Mouse (Mus musculus): ENCODE data around the gene Umad1. TPM values are rescaled to one million over a fixed set of nuclear protein-coding genes. Genes with fewer than 3 reads are reported as not detected.

The Umad1 gene
- polyA plus RNA-seq, 1 experiment from 2014 or later: 17.9 TPM

DNA sequence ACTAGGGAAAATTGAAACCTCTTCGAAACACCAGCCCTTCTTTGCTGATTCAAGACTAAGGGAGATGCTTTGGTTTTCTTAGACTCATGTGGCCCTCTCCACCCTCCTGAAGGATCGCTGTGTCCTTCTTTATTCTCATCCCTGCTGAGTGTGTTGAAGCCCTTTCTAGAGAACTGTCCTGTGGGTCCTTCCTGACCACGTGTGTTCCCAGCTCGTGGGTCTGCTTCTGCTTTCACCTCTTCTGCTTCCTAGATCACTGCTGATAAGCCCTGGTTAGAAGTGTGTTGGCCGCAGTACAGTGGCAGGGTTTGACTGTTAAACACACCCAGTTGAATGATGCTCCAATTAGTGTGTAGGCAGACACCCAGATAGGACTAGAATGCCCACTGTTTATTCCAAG, 168.6 kb downstream of the Umad1 start:
- Histone ChIP-seq H3K4me1 (replicated peaks; ENCODE audit: control insufficient read depth, insufficient read depth) (no peaks in the 10 kb centered on the region), H3K27me3 (ENCODE audit: control insufficient read depth, insufficient read depth, low read length) (no peaks in the 10 kb centered on the region), H3K9me3 (ENCODE audit: control insufficient read depth, low read length) (no peaks in the 10 kb centered on the region), H3K4me2 (replicated peaks; ENCODE audit: low read depth) (no peak overlapping the region), H3K36me3 (ENCODE audit: control insufficient read depth, insufficient read depth, low read length) (no peaks in the 10 kb centered on the region), H3K27ac (replicated peaks) (no peak overlapping the region), H3K9ac (ENCODE audit: low read length) (no peak overlapping the region), H3K4me3 (ENCODE audit: low read depth, low read length) (no peak overlapping the region)
- ATAC-seq (ENCODE audit: low FRiP score, low TSS enrichment) (no peak), DNase-seq (ENCODE audit: low spot score) (no peak)
- TF ChIP-seq CTCF (IDR thresholded peaks at IDR 0.05; ENCODE audit: low read depth) (no peak), EP300 (optimal IDR thresholded peaks at IDR 0.05) (no peak)
- WGBS: 66% methylated on average over 5 of the region's 5 CpGs

DNA sequence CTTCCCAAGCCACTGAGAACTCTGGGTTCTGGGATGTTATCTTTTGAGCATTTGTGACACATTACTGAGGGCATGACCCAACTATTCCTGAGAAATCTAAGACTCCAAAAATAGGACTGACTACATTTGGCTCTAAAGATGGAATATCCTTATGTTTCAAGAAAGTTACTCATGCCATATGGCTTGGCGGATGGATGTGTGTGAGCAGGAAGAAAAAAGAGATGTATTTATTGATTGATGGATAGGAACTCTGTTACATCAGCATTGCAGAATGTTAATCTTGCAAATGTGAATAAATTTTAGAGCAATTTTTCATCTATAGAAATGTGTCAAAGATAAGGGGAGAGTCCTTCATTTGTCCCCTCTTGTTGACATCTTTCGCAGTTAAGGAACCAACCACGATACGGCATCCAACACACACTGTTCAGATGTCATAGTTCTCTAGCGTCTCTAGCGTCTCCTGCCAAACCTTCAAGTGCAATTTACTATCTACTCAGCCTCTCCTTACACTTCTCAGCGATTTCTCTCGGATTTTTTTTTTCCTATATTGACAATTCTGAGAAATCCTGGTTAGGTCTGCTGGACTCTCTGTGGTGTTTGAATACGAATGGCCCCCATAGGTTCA, 171.6 kb downstream of the Umad1 start:
- H3K27ac ChIP-seq (replicated peaks): no peak overlapping the region
- DNase-seq (ENCODE audit: low spot score) (no peak), ATAC-seq (ENCODE audit: low FRiP score, low TSS enrichment) (no peak)
- H3K9me3 ChIP-seq (ENCODE audit: control insufficient read depth, low read length): no peaks in the 10 kb centered on the region
- H3K36me3 ChIP-seq (ENCODE audit: control insufficient read depth, insufficient read depth, low read length): no peaks in the 10 kb centered on the region
- H3K4me1 ChIP-seq (replicated peaks; ENCODE audit: control insufficient read depth, insufficient read depth): no peaks in the 10 kb centered on the region
- H3K27me3 ChIP-seq (ENCODE audit: control insufficient read depth, insufficient read depth, low read length): no peaks in the 10 kb centered on the region
- 87% methylated on average over 9 of the region's 9 CpGs for WGBS
- TF ChIP-seq CTCF (IDR thresholded peaks at IDR 0.05; ENCODE audit: low read depth) (no peak), EP300 (optimal IDR thresholded peaks at IDR 0.05) (no peak)
- H3K9ac ChIP-seq (ENCODE audit: low read length): no peak overlapping the region
- no peak overlapping the region for H3K4me3 ChIP-seq (ENCODE audit: low read depth, low read length)
- no peak overlapping the region for H3K4me2 ChIP-seq (replicated peaks; ENCODE audit: low read depth)

- TF ChIP-seq CTCF (IDR thresholded peaks at IDR 0.05; ENCODE audit: low read depth) (no peak), EP300 (optimal IDR thresholded peaks at IDR 0.05) (no peak)
- Histone ChIP-seq H3K27ac (replicated peaks) (no peak overlapping the region), H3K36me3 (ENCODE audit: control insufficient read depth, insufficient read depth, low read length) (no peaks in the 10 kb centered on the region), H3K4me2 (replicated peaks; ENCODE audit: low read depth) (no peak overlapping the region), H3K27me3 (ENCODE audit: control insufficient read depth, insufficient read depth, low read length) (no peaks in the 10 kb centered on the region), H3K9me3 (ENCODE audit: control insufficient read depth, low read length) (no peaks in the 10 kb centered on the region), H3K4me3 (ENCODE audit: low read depth, low read length) (no peak overlapping the region), H3K4me1 (replicated peaks; ENCODE audit: control insufficient read depth, insufficient read depth) (no peaks in the 10 kb centered on the region), H3K9ac (ENCODE audit: low read length) (no peak overlapping the region)
- DNase-seq (ENCODE audit: low spot score) (no peak), ATAC-seq (ENCODE audit: low FRiP score, low TSS enrichment) (no peak)
- WGBS: 79% methylated on average over 9 of the region's 9 CpGs
Measured at GRCm38 (mm10) chr6:8433179-8433578, 174.1 kb downstream of the Umad1 start.

GRCm38 (mm10) chr6:8437937-8438336, 178.8 kb downstream of the Umad1 start:
- Histone ChIP-seq H3K4me3 (ENCODE audit: low read depth, low read length) (no peak overlapping the region), H3K27ac (replicated peaks) (no peak overlapping the region), H3K36me3 (ENCODE audit: control insufficient read depth, insufficient read depth, low read length) (no peaks in the 10 kb centered on the region), H3K9me3 (ENCODE audit: control insufficient read depth, low read length) (no peaks in the 10 kb centered on the region), H3K4me1 (replicated peaks; ENCODE audit: control insufficient read depth, insufficient read depth) (no peaks in the 10 kb centered on the region), H3K27me3 (ENCODE audit: control insufficient read depth, insufficient read depth, low read length) (no peaks in the 10 kb centered on the region), H3K9ac (ENCODE audit: low read length) (no peak overlapping the region), H3K4me2 (replicated peaks; ENCODE audit: low read depth) (no peak overlapping the region)
- no peak for TF ChIP-seq CTCF (IDR thresholded peaks at IDR 0.05; ENCODE audit: low read depth)
- TF ChIP-seq EP300 (optimal IDR thresholded peaks at IDR 0.05): no peak
- DNase-seq (ENCODE audit: low spot score) (no peak), ATAC-seq (ENCODE audit: low FRiP score, low TSS enrichment) (no peak)
- 88% methylated on average over 3 of the region's 3 CpGs for WGBS

- Histone ChIP-seq H3K27ac (replicated peaks) (no peak overlapping the region), H3K4me1 (replicated peaks; ENCODE audit: control insufficient read depth, insufficient read depth) (no peaks in the 10 kb centered on the region), H3K9me3 (ENCODE audit: control insufficient read depth, low read length) (no peaks in the 10 kb centered on the region), H3K36me3 (ENCODE audit: control insufficient read depth, insufficient read depth, low read length) (no peaks in the 10 kb centered on the region), H3K9ac (ENCODE audit: low read length) (no peak overlapping the region), H3K4me2 (replicated peaks; ENCODE audit: low read depth) (no peak overlapping the region), H3K27me3 (ENCODE audit: control insufficient read depth, insufficient read depth, low read length) (no peaks in the 10 kb centered on the region), H3K4me3 (ENCODE audit: low read depth, low read length) (no peak overlapping the region)
- ATAC-seq (ENCODE audit: low FRiP score, low TSS enrichment) (no peak), DNase-seq (ENCODE audit: low spot score) (no peak)
- TF ChIP-seq EP300 (optimal IDR thresholded peaks at IDR 0.05) (no peak), CTCF (IDR thresholded peaks at IDR 0.05; ENCODE audit: low read depth) (no peak)
- WGBS: 91% methylated on average over 3 of the region's 3 CpGs
Measured at GRCm38 (mm10) chr6:8441814-8442213, 182.7 kb downstream of the Umad1 start.

- DNase-seq (ENCODE audit: low spot score): peak; percentile 22
- WGBS: 39% methylated on average over 5 of the region's 5 CpGs
- Histone ChIP-seq H3K27me3 (ENCODE audit: control insufficient read depth, insufficient read depth, low read length) (no peaks in the 10 kb centered on the region), H3K9ac (ENCODE audit: low read length) (no peak overlapping the region), H3K27ac (replicated peaks) (0 out of 2 replicates have a peak overlapping the region, but pooled peaks have one; percentile 58), H3K9me3 (ENCODE audit: control insufficient read depth, low read length) (no peaks in the 10 kb centered on the region), H3K4me2 (replicated peaks; ENCODE audit: low read depth) (no peak overlapping the region), H3K4me3 (ENCODE audit: low read depth, low read length) (no peak overlapping the region), H3K36me3 (ENCODE audit: control insufficient read depth, insufficient read depth, low read length) (no peaks in the 10 kb centered on the region), H3K4me1 (replicated peaks; ENCODE audit: control insufficient read depth, insufficient read depth) (no peaks in the 10 kb centered on the region)
- no peak for TF ChIP-seq EP300 (optimal IDR thresholded peaks at IDR 0.05)
- no peak for TF ChIP-seq CTCF (IDR thresholded peaks at IDR 0.05; ENCODE audit: low read depth)
- ATAC-seq (ENCODE audit: low FRiP score, low TSS enrichment): peak; percentile 47; the same call in 1 of the 2 replicates
Measured at GRCm38 (mm10) chr6:8446786-8447185, 187.7 kb downstream of the Umad1 start.
